Mouse (Mus musculus) lung, postnatal 0 days (tissue): ENCODE data around the gene Pbld2.

ENCODE experiments used
- CTCF ChIP-seq: IDR thresholded peaks from 2 replicates; pipeline ENCODE4 v1.5.1; 2016; ENCODE audit warnings: antibody characterized with exemption, mild to moderate bottlenecking
- EP300 ChIP-seq: IDR thresholded peaks from 2 replicates; pipeline ENCODE4 v1.6.1; 2016; ENCODE audit warnings: antibody characterized with exemption, mild to moderate bottlenecking, control low read depth

GRCm38 (mm10) chr10:63032267-63032666, 8.2 kb downstream of the Pbld2 start:
- peak; percentile 86 for TF ChIP-seq EP300
- no peak for TF ChIP-seq CTCF
